Mouse (Mus musculus): ENCODE measurements around the gene Svs2.

GRCm38 (mm10) chr2:164206676-164207075, 31.6 kb downstream of the Svs2 start:
- TF ChIP-seq CTCF (IDR thresholded peaks at IDR 0.05; ENCODE audit: low read depth), result no peak
- TF ChIP-seq EP300 (IDR thresholded peaks at IDR 0.05; ENCODE audit: low read depth), result no peak

Data from liver, postnatal 0 days (tissue).